Mouse (Mus musculus) gastrocnemius, adult 2 months (tissue): ENCODE measurements at regions not wholly inside any gene's neighbourhood (a gene's known extent, or its start where the extent isn't known, plus 50 kb on each side); places are given as distances from the start of the nearest gene placed in this dataset.

ENCODE experiments used
- DNase-seq: peaks from one replicate; pipeline ENCODE4 v3.0.0; 2022
- H3K27ac ChIP-seq: fragments of 200-600 bp; 2 replicates; pipeline ENCODE4 v1.8.1; 2022; ENCODE audit warnings: mild to moderate bottlenecking
- H3K4me3 ChIP-seq: fragments of 200-600 bp; 2 replicates; pipeline ENCODE4 v1.8.1; 2022; ENCODE audit warnings: mild to moderate bottlenecking, moderate library complexity
- CTCF ChIP-seq: fragments of 200-600 bp; IDR thresholded peaks from 2 replicates; pipeline ENCODE4 v1.8.1; 2022; ENCODE audit warnings: antibody characterized with exemption, mild to moderate bottlenecking, moderate library complexity
- intact Hi-C: fragments of 180-260 bp; cut with DNase I; formaldehyde crosslinking; loops from one replicate; pipeline ENCODE4 v1.15.1; 2025

DNA sequence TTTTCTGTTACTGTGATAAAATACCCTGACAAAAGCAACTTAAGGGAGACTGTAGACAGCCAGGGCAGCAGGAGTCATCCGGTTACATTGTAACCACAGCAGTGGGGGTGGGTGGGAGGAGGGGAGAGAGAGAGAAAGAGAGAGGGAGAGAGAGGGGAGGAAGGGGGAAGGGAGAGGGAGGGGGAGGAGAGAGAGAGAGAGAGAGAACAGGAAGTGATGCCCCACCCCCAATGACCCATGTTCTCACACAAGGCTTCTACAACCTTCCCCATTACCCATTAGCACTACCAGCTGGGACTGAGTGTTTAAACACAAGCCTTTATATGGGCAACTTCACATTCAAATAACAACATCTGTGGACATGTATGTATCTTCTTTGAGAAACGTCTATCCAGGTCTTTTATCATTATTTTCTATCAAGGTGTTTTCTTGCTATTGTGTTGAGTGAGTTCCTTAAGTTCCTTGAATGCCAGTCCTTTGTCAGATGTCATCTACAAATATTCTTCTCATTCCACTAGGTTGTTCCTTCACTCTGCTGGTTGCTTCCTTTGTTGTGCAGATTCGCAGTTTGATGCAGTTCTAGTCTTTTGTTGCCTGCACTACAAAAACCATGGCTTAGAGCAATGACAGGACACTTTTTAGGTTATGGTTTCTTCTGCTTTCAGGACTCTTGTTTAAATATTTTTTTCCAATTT lies 274.7 kb upstream of the Ddx18 start:
- Histone ChIP-seq H3K27ac (no peak overlapping the region), H3K4me3 (no peak overlapping the region)
- no peak for DNase-seq
- TF ChIP-seq CTCF, result no peak
- intact Hi-C loops, result no loop called here

DNA sequence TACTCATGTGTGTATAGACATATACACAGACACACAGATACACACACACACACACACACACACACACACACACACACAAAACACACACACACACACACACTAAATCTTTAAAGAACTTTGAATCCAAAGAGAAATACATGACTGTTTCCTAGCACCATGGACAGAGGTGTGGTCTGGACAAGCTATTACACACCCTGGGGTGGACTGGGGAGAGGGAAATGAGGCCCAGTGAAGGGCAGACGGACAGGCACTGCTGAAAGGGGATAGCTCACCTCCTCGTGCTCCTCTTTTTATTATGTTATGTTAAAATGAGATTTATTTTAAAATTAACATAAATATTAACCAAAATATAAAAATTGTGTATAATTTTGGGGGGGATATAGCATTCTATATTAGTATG lies 265.8 kb upstream of the Ddx18 start:
- Histone ChIP-seq H3K27ac (no peak overlapping the region), H3K4me3 (no peak overlapping the region)
- intact Hi-C loops, result no loop called here
- TF ChIP-seq CTCF, result no peak
- no peak for DNase-seq

DNA sequence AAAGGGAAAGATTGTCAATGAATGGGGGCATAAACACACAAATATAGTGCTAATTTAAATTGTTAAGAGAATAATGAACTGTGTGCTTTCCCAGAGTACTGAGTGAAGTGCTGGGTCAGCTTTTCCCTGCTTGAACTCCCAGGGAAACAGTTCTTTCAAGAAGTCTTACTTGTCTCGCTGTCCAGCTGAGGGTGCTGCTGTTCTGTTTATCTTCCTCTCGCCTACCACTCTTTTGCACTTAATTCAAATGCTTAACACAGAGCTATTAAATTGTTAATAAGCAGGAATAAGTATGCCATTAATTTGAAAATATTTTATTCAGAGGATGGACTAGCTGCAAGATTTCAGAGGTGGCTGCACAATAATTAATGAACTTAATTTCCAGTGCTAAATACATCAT lies 262.5 kb upstream of the Ddx18 start:
- DNase-seq, result no peak
- H3K27ac ChIP-seq, result no peak overlapping the region
- intact Hi-C loops, result no loop called here
- TF ChIP-seq CTCF, result no peak
- no peak overlapping the region for H3K4me3 ChIP-seq

DNA sequence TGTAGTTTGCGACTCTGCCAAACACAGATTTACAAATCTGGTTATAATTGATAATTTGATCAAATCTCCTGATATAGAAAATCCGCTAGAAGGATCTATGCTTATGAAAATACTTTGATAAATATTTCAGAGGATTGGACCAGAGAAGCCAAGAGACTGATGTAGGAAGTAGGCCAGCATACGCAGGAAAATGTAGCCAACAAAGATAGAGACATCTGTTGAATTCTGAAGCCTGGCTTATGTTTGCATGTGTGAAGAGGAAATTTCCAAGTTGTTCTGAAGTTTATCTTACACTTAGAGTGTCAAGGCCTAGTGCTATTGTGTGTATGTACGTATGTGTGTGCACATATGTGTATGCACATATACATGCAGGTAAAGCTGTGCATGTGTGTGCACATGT lies 255.2 kb upstream of the Ddx18 start:
- no peak for TF ChIP-seq CTCF
- intact Hi-C loops, result no loop called here
- DNase-seq, result no peak
- Histone ChIP-seq H3K4me3 (no peak overlapping the region), H3K27ac (no peak overlapping the region)

DNA sequence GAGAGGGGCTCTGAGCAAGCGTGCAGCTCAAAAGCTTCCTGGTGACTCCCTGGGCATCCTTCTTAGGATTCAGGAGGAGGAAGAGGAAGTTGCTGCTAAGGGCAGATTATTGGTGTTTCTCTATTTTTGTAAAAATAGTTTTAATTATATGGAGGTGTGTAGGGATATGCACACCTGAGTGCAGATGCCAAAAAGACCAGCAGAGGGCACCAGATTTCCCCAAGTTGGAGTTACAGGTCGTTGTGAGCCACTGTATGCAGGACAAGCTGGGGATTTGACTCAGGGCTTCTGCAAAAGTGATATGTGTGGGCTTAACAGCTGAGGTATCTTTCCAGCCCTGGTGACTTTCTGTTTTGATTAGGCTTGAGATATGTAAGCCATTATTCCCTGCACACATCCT lies 235.5 kb upstream of the Ddx18 start:
- H3K4me3 ChIP-seq, result no peak overlapping the region
- DNase-seq, result no peak
- no peak overlapping the region for H3K27ac ChIP-seq
- TF ChIP-seq CTCF, result no peak
- intact Hi-C loops, result no loop called here

DNA sequence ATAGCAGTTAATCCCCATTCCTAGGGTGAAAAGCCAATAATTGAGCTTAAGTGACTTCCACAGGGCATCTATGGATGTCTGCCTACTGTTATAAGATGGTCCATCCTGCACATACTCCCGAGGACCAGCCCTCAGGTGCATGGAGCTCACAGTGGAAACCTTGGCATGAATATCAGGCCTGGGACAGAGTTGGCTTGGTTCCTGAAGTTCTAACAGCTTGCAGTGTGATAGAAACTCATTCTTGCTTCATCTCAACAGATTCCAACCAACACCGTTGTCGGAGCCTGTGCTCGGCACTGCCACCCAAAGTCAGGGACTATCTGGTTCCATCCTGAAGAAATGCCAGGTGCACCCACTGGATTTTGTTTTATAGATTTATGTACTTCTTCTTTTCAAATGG lies 234.7 kb upstream of the Ddx18 start:
- TF ChIP-seq CTCF, result no peak
- Histone ChIP-seq H3K27ac (no peak overlapping the region), H3K4me3 (no peak overlapping the region)
- DNase-seq, result no peak
- intact Hi-C loops, result no loop called here

DNA sequence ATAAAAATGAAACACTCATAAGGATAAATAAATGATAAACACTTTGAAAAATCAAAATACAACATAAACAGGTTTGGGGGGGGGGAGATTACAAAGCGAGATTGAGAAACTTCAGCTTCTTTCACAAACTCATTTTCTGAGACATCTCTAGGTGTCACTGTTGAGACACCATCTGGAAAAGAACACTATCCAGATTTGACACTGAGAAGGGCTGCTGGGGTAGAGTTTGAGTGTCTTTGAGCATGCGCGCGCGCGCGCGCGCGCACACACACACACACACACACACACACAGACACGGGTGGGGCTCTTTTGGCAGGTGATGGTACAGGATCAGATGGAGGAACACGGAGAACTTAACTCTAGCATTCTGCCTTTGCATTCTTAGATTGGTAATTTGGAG lies 230.7 kb upstream of the Ddx18 start:
- intact Hi-C loops, result no loop called here
- TF ChIP-seq CTCF, result no peak
- no peak overlapping the region for H3K27ac ChIP-seq
- no peak for DNase-seq
- H3K4me3 ChIP-seq, result no peak overlapping the region

DNA sequence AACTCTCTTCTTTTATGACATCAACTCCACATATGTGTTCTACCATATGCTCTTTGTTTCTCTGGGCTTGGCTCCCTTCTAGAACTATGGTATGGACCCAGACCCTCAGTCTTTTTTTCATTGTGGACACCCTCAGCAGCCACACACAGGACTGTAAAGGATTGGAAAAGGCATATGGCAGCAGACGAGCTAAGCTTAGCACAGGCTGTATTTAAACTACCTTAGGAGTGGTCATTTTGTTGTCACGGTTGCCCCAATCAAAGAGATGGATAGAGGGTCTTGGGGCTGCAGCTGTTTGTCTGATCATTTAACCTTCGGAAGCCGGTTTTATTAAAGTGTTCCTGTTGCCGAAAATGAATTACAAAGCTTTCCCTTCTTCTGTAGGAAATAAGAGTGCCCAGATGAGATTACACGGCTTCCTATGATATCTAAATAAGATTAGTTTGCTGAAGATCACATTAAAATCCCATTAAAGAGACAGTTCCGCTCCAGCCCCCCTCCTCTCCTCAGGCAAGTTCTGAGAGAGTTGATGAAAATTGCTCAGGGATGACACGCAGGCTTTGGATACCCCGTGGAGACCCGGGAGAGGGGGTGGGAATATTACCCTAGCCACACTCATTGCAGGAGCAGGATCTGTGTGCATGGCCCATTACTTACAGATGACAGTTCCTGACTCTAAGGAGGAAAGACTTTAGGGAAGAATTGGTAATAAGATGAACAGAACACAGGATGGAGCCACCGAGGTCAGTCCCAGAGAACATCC lies 227.4 kb upstream of the Ddx18 start:
- no peak for TF ChIP-seq CTCF
- Histone ChIP-seq H3K27ac (no peak overlapping the region), H3K4me3 (no peak overlapping the region)
- intact Hi-C loops, result no loop called here
- DNase-seq, result no peak

DNA sequence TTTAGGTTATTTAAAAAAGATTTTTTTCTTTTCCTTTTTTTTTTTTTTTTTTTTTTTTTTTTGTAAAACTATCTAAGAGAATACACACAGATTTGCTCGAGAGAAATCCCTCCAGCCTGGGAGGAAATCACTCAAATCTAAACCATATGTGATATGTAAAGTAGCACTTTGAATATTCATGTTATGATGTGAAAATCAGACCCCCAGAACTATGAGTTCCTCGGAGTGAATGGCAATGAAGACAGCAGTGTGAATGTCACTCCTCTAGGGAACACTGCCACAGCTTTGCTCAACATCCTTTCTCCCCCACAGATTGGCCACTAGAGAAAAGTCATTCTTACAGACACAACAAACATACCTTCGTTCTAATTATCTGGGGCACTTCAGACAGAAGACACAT lies 217.8 kb upstream of the Ddx18 start:
- H3K27ac ChIP-seq, result no peak overlapping the region
- intact Hi-C loops, result no loop called here
- TF ChIP-seq CTCF, result no peak

DNA sequence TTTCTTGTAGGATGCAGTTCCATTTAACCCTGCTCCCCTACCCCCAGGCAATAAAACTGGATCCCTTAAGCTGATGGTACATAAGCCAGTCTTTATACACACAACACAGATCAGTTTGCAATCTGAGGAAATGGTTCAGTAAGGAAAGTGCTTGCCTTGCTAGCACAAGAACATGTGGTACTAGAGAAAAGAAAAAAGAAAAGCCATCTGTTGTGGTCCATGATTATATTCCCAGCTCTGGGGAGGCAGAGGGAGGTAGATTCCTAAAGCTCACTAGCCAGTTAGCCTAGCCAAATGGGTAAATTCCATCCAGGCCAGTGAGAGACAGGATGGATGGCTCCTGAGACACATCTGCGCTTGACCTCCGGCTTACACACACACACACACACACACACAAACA lies 206.2 kb upstream of the Ddx18 start:
- H3K4me3 ChIP-seq, result no peak overlapping the region
- no peak overlapping the region for H3K27ac ChIP-seq
- no peak for TF ChIP-seq CTCF
- no peak for DNase-seq
- intact Hi-C loops, result no loop called here

More for the DNA sequence above, 217.8 kb upstream of the Ddx18 start:
- DNase-seq, result no peak
- no peak overlapping the region for H3K4me3 ChIP-seq

DNA sequence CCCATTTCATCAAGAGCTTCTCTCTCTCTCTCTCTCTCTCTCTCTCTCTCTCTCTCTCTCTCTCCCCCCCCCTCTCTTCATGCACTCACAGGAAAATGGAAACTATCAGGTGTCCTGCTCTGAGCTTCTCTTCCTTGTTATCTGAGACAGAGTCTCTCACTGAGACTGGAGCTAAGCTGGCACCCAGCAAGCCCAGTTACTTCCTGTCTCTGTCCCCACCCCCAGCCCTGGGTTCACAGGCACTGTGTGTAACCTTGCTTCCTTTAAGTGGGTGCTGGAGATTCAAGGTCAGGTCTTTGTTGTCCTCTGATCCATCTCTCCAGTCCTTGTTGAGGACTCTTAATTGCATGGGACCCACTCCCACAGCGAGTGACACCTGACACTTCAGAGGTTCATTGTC lies 203.7 kb upstream of the Ddx18 start:
- Histone ChIP-seq H3K4me3 (no peak overlapping the region), H3K27ac (no peak overlapping the region)
- no peak for DNase-seq
- intact Hi-C loops, result no loop called here
- TF ChIP-seq CTCF, result no peak

DNA sequence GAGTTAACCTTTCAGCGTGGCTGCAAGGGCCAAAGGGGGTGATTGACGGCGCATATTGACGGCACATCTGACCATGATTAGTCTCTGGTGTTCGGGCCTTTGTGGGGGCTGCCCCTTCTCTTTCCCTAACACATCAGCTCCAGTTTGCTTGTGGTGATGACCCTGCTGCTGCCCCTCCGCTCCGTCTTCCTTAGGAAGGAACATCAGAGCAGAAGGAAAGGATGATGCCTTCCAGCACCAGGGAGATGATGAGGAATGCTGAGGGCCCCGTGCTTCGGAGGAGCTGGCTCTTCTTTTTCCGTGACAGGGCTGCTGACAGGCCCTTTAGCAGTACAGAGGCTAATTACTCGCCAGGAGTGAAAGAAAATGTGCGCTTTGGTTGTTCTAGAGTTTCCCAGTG lies 203.1 kb upstream of the Ddx18 start:
- intact Hi-C loops, result no loop called here
- Histone ChIP-seq H3K27ac (no peak overlapping the region), H3K4me3 (no peak overlapping the region)
- no peak for TF ChIP-seq CTCF
- no peak for DNase-seq

DNA sequence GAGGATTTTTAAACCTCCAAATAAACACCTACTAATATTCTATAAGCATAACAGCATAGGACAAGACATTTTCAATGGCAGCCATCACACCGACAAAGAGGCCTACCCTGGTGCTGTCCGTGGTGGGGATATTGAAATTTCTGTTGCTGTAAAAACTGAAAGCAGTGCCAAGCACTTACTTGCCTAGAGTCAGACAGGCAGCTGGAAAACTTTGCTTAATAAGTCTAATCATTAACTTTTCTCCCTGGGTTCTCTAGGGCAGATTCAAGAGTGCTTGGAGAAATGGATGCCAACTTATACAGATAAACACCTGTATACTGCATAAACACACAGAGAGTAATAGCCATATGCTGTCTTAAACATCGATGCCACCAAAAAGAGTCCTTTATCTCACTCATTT lies 192.3 kb upstream of the Ddx18 start:
- Histone ChIP-seq H3K4me3 (no peak overlapping the region), H3K27ac (no peak overlapping the region)
- intact Hi-C loops, result no loop called here
- DNase-seq, result no peak
- TF ChIP-seq CTCF, result no peak

DNA sequence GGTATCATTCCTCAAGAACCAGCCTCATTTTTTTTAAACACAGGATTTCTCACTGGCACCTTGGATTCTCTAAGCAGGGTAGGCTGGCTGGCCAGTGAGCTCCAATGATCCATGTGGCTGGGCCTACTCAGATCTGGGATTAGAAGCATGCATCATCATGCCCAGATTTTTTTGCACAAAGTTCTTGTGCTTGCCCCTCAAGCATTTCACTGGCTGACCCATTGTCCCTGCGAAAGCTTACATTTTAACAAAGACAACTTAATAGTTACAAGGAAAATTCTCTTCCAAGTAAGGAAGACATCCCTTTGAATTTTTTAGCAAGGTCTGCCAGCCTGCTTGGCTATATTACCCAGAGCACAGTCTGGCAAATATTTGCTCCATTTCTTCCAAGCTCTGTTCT lies 177.4 kb upstream of the Ddx18 start:
- no peak overlapping the region for H3K4me3 ChIP-seq
- no peak overlapping the region for H3K27ac ChIP-seq
- no peak for TF ChIP-seq CTCF
- intact Hi-C loops, result no loop called here
- no peak for DNase-seq
